Mouse (Mus musculus) spleen, postnatal 36 days (tissue): ENCODE data around the gene Col16a1.
A peak's percentile ranks its signal among the peaks of the same experiment; 100 is the strongest.

Experiments
- DNase-seq, 2 experiments: peaks; one replicate each; pipeline ENCODE4 v3.0.0; 2022; ENCODE audit warnings: low spot score in 2 of 2, mixed read lengths in 1 of 2

Gene Col16a1

GRCm38 (mm10) chr4:130045609-130046008 lies 2.0 kb upstream of the Col16a1 start:
- DNase-seq, result peak; percentile 49 to 54

DNA sequence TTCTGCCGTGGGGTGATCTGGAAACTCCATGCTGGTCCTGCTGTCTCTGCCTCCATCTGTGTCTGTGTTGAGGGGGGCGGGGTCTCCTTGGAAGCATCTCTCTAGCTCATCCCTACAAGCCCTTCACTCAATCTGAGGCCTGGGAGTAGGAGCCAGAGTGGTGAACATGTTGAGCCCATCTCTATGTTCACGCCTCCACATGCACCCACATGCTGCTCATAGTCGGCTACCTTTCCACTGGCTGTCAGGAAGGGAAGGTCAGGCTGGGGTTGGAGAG lies 501 bp downstream of the Col16a1 start:
- no peak for DNase-seq

DNA sequence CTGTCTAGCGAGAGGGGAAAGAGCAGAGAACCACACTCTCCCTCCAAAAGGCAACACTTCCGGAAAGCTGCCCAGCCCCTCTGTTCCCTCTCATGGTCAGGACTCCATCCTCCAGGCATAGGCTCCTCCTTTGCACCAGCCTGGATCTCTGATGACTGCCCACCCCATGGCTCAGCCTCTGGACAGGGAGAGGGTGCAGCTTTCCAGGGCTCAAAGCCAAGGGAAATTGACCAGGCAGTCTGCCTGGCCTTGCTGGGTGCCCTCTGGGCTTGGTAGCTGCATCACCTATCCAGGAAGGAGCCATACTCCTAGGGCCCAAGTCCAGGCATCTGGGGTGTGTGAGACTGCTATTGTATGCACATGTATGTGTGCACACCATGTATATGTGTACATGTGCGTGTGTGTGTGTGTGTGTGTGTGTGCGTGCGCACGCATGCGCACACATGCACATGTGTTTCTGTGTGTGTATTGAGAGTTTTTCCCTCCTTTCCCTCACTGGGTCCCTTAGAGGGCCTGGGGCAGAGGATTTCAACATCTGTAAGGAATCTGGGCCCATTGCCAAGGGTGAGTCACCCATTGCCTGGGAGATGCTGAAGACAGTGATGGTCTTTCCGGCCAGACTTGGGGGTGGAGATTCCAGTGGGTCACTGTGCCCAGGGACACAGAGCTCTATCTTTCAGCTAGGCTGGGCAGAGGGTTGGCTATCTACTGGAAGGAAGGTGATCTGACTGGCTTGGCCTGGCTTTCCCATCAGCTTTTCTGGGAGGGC lies 2.6 kb downstream of the Col16a1 start:
- no peak for DNase-seq

- DNase-seq, result no peak
These were observed 4.6 kb downstream of the Col16a1 start for GRCm38 (mm10) chr4:130052283-130052682.

DNA sequence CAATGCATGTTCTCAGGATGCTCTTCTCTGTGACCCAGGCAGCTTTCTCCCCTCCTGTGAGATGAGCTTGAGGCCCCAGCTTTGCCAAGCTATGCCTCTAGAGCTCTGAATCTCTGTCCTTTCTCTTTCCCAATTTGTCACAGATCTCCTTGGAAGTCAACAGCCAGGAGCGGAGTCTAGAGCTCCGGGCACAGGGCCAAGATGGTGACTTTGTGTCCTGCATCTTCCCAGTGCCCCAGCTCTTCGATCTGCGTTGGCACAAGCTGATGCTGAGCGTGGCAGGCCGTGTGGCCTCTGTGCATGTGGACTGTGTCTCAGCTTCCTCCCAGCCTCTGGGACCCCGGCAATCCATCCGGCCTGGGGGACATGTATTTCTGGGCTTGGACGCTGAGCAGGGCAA lies 5.5 kb downstream of the Col16a1 start:
- no peak for DNase-seq

DNA sequence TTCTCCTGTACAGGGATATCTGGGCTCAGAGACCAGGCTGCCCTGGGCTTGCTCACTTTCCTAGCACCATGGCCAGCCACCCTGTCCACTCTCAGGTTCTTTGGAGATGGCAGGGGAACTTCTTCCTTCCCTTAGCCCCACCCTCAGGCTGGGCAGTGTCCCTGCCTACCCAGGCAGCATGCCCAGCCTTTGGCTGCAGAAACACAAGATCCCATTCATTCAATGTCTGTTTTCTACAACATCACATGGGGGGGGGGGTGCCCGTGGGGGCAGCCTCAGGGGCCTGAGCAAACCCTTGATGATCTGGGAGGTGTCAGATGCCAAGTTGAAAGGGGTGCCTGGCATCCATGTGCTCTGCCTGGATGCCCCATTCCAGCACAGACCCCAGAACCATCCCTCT lies 7.1 kb downstream of the Col16a1 start:
- DNase-seq, result no peak

- no peak for DNase-seq
These were observed 7.7 kb downstream of the Col16a1 start for GRCm38 (mm10) chr4:130055160-130056010.

GRCm38 (mm10) chr4:130056011-130056322 lies 8.3 kb downstream of the Col16a1 start:
- DNase-seq, result no peak

DNA sequence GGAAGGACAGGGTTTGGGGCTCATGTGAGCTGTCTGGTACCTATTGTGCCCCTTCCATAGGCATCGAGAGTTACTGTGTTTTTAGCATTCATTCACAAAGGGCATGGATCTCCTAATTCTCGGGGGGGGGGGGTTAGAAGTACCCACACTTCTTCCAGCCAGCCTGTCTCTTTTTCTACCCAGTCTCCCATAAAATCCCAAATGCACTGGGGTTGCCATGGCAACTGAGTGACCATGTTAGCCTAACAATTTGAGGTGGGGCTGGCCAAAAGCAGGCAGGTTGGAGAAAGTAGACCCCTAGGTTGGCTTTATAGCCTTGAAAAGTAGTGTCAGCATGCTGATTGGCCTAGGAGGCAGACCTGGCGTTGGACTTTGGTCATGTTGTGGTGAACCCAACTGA lies 8.8 kb downstream of the Col16a1 start:
- no peak for DNase-seq

DNA sequence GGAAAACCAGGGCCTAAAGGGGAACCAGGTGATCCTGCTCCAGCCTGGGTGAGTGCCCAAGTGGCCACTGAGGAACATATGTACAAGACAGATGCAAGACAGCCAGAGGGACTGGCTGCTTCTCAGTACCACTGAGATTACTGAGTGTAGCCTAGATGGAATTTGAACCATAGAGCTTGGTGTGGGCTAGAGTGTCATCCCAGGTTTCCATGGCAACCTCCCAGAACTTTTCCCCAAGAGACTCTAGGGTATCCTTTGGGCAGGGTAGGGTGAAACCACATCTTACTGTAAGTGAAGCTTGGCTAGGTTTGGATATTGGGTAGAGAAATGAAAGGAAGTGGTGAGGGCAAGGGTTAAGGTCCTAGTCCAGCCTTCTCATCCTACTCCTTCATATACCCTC lies 13.3 kb downstream of the Col16a1 start:
- DNase-seq, result no peak

DNA sequence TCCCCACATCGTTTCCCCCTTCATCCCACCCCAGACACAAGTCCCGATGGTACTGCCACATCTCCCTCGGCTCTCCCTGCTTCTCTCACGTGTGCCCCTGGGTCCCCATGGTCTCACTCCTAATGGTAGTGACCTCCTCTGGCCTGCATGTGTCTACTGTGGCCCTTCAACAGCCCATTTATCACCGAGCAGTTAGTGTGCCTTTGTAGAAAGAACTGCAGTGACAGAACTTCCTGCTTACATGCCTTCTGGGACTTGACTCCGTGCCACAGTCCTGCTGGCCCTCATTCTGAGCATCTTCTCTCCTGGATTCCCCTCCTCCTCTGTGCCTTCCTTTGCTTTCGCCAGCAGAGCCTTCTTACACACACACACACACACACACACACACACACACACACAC lies 15.6 kb downstream of the Col16a1 start:
- DNase-seq, result no peak

- no peak for DNase-seq
These were observed 19.2 kb downstream of the Col16a1 start for GRCm38 (mm10) chr4:130066816-130067215.

- no peak for DNase-seq
These were observed 22.9 kb downstream of the Col16a1 start for GRCm38 (mm10) chr4:130070523-130070922.

DNA sequence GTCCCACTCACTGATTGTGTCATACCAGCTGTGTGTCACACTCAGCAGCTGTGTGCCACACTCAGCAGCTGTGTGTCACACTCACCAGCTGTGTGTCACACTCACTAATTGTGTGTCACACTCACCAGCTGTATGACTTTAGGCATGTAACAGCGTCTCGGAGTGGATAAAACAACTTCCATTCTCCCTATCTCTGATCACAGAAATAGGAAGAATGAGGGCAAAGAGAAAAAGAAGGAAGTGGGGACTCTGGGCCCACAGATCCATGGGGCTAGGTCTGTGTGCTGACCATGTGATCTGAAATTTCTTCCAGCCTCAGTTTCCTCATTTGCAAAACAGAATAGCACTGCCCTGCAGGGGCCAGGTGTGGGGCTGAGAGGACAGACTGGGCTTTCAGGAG lies 24.1 kb downstream of the Col16a1 start:
- no peak for DNase-seq

- DNase-seq, result no peak
These were observed 25.7 kb downstream of the Col16a1 start for GRCm38 (mm10) chr4:130073367-130073766.

DNA sequence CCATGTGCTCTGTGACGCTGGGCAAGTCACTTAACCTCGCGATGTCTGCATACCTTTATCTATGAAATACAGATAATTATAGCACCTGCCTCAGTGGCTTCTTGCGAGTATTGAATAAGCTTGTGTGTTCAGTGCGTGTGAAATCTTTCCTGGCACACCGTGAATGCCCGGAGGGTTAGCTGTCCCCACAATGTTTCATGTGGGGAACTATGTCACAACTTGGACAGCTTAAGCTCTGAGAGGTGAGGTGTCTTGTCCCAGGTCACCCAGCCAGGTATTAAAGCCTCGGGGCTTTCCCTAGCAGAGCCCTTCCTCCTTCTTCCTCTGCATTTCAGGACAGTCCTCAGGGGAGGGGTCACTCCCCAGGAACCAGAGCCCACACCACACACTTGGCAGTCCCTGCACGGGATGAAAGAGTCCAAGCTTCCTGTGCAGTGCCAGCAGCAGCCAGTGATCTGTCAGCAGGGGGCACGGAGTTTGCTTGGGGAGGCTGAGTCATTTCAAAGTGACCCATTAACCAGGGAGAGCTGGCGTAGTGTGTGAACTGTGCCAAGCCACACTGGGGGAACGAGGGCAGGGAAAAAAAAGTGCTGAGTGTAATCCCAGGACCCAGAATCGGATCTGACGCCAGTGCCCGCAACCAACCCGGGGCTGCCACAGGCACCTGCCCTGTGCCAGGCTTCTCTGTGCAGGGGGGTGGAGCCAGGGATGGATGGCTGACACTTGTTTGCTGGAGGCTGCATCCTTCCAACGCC lies 27.3 kb downstream of the Col16a1 start:
- no peak for DNase-seq

- no peak for DNase-seq
These were observed 29.2 kb downstream of the Col16a1 start for GRCm38 (mm10) chr4:130076856-130077255.

DNA sequence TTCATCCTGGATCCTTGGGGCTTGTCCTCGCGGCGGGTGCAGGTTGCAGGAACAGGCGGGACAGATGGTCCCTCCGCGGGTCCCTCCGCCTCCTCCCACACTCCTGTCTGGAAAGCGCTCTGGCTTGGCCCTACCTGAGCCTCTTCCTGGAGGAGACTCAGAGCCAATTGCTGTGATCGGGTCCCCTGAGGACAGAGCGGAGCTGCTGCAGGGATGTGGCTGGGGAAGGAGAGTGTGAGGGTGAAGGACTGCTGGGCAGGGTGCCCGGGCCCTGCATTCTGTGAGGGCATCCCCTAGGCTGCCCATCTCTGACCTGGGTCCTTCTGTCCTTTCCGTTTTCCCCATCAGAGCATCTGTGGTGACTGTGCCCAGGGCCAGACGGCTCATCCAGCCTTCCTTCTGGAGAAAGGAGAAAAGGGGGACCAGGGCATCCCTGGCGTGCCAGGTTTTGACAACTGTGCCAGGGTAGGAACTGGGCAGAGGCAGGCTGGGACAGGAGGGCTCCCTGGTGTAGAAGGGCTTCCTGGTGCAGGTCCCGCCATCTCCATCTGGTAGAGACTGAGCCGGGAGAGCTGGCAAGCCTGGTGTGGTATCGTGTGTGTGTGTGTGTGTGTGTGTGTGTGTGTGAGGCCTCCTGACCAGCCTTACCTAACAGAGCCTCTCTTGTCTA lies 31.3 kb downstream of the Col16a1 start:
- DNase-seq, result no peak

DNA sequence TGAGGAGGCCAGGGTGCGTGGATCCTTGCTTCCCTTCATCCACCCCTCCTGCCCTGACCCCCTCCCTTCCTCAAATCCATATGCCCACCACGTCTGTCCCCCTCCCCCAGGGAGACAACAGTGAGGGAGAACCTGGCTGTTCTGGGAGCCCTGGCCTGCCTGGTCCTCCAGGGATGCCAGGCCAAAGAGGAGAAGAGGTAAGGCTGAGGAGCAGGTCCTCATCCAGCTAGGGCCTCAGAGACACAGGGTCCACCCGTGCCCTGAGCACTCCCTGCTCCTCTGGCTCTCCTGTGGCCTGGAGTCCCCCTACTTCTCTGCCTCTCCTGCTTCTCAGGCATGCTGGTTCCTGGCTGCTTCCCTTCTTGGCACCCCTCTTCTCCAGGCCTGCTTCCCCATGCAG lies 31.9 kb downstream of the Col16a1 start:
- no peak for DNase-seq

DNA sequence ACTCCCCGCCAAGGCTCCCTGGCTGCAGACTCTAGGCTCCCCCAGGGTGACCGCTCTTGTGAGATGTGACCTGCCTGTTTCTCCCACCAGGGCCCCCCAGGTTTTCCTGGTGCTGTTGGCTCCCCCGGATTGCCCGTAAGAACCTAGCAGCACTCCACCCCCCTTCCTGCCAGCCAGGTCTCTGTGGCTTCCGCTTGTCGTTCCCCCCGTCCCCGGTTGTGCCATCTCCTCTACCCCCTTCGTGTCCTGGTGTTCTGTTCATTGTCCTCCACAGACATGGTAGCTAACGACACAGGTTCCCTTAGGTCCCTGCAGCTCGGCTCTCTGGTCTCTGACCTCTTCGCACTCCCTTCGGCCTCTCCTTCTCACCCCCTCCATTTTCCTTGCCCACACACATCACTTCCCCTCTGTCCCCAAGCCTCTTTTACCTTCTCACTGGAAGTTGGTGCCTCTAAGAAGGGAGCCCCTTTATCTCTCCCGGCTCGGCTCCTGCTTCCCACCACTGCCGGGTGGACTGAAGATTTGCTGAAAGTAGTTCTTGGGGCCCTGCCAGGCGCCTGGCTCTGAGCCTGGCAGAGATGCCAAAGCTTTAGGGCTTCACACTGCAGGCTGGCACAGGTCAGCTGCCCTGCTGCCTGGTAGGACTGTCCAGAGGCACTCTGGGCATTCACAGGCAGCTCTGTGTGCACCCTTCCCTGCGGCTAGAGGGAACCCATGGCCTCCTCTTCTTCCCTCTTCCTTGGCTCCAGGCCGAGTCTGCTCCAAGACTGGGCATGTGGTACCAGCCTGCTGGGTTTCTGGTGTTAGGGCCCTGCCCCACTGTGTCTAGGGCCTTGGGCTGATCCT lies 33.9 kb downstream of the Col16a1 start:
- no peak for DNase-seq

DNA sequence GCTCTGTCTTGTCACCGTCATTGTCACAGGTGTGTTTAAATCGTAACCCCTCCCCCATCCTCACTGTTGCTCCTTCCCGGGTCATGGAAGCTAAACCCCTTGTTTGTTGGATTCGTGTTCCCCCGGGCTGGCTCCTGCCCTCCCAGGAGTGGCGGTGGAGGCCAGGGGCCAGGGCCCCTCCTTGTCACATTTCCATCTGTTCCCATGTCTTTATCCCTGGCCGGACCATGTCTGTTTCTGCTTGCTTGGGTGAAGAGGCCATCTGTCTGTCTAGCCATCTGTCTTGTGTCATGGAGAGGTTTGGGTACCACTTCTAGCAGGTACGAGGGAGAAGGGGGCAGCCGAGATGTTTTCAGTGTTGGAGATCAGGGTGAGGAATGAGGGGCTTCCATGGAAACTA lies 34.6 kb downstream of the Col16a1 start:
- no peak for DNase-seq
